Mouse (Mus musculus) ES-Bruce4 (cell line): Measurements from ENCODE around the gene Zcchc24.

Source experiments
- CTCF ChIP-seq: IDR thresholded peaks from one replicate; pipeline ENCODE4 v1.8.1; 2011; ENCODE audit warnings: low read depth, low read length
- EP300 ChIP-seq: IDR thresholded peaks from 2 replicates; pipeline ENCODE4 v1.6.1; 2011; ENCODE audit warnings: low read depth, low read length; ENCODE audit not compliant: insufficient read depth
- POLR2A ChIP-seq: IDR thresholded peaks from one replicate; pipeline ENCODE4 v1.8.1; 2011; ENCODE audit warnings: low read length; ENCODE audit not compliant: insufficient read depth

GRCm38 (mm10) chr14:25711602-25712001 lies 57.2 kb downstream of the Zcchc24 start:
- TF ChIP-seq POLR2A, result no peak
- TF ChIP-seq EP300, result no peak
- no peak for TF ChIP-seq CTCF
